Mouse (Mus musculus): ENCODE data around the gene Clstn1. TPM values are rescaled to one million over a fixed set of nuclear protein-coding genes. Genes with fewer than 3 reads are reported as not detected.
"Not testable (repeated sequence)": the region's sequence is repeated elsewhere in the genome, so short reads cannot be mapped to it uniquely, and the experiment has no call there.

The Clstn1 gene
- polyA plus RNA-seq, 1 experiment = 17.2 TPM

DNA sequence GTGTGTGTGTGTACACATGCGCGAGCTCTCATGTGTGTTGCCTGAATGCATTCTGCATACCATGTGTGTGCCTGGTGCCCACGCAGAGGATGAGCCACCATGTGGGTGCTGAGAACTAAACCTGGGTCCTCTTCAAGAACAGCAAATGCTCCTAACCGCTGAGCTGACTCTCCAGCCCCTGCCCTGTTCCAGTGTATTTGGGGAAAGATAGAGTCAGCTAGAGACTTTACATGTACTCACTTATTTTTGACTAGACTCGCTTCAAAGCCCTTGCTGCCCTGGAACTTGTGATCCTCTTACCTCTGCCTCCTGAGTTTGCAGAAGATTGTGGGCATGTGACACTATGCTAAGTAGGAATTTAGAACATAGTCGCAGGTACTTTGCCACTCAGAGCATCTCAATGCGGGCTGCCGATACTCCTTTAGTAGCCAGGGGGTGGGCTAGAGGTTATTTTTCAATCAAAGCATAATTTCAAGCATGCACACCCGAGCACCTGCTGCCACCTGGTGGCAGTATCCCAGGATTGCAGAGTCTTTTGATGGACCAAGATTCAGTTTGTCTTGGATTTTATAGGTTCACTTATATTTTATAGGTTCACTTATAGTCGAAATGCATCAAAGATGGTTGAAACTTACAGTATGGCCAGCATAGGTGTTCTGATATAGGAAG, 25.2 kb downstream of the Clstn1 start:
- H3K36me3 ChIP-seq (ENCODE audit: control insufficient read depth, insufficient read depth, low read length) = 0 out of 2 replicates have a peak, but pooled peaks cover 1% of the 10 kb centered on the region
- H3K27ac ChIP-seq (ENCODE audit: insufficient read depth, low read length) = no peak overlapping the region
- peak in 1 of 2 experiments; percentile 20 for DNase-seq (ENCODE audit: low read depth in 1 of 2, low spot score in 2 of 2)
- TF ChIP-seq CTCF (IDR thresholded peaks at IDR 0.05; ENCODE audit: extremely low read depth, insufficient read depth, insufficient read length, insufficient replicate concordance) (peak; percentile 65; the same call in 1 of the 2 replicates), POLR2A (IDR thresholded peaks at IDR 0.05; ENCODE audit: low read depth, low read length) (no peak)
- no peaks in the 10 kb centered on the region for H3K4me1 ChIP-seq (ENCODE audit: control insufficient read depth, insufficient read depth, insufficient read length)
- WGBS = 49% methylated on average over 10 of the region's 10 CpGs
- H3K27me3 ChIP-seq (ENCODE audit: control insufficient read depth, insufficient read depth, low read length) = no peaks in the 10 kb centered on the region
- no peak overlapping the region for H3K4me3 ChIP-seq (ENCODE audit: extremely low read depth, insufficient read depth, insufficient read length)

DNA sequence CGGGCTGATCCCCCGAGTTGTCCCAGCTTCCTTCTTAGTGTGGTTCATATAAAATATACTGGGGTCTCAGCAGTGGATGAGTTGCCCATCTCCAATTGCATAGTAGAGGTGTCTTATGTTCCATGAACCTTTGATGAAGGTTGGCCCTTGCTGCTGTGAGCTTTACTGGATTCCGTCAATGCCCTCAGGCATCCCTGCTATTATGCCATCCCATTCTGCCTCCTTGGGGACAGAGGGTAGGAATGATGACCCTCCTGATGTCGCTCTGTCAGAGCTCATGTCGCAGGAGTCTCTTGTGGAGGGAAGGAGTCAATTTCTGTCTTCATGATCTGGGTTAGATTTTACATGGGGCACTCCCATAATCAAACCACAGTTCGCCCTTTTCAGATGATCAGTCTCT, 27.2 kb downstream of the Clstn1 start:
- H3K4me3 ChIP-seq (ENCODE audit: extremely low read depth, insufficient read depth, insufficient read length); H3K36me3 ChIP-seq (ENCODE audit: control insufficient read depth, insufficient read depth, low read length); DNase-seq (ENCODE audit: low read depth in 1 of 2, low spot score in 2 of 2); H3K4me1 ChIP-seq (ENCODE audit: control insufficient read depth, insufficient read depth, insufficient read length); H3K27me3 ChIP-seq (ENCODE audit: control insufficient read depth, insufficient read depth, low read length); H3K27ac ChIP-seq (ENCODE audit: insufficient read depth, low read length): not testable (repeated sequence)
- 71% methylated on average over 6 of the region's 6 CpGs for WGBS

DNA sequence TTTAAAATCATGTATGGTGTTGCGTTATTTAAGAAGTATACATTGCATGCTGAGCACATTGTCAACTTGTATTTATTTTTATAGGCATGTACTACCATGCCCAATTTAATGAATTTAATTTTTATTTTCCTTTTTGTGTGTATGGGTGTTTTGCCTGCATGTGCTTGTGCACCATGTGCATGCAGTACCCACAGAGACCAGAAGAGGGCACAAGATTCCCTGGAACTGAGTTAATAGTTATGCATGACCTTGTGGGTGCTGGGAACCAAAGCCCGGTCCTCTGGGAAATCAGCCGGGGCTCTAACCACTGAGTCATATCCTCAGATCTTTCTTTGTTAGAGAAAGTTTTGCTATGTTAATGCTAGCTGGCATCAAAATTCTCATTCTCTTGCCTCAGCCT, 28.6 kb downstream of the Clstn1 start:
- 88% methylated on average over 3 of the region's 3 CpGs for WGBS
- Histone ChIP-seq H3K4me3 (ENCODE audit: extremely low read depth, insufficient read depth, insufficient read length) (no peak overlapping the region), H3K36me3 (ENCODE audit: control insufficient read depth, insufficient read depth, low read length) (0 out of 2 replicates have a peak, but pooled peaks cover 1% of the 10 kb centered on the region), H3K27me3 (ENCODE audit: control insufficient read depth, insufficient read depth, low read length) (no peaks in the 10 kb centered on the region), H3K27ac (ENCODE audit: insufficient read depth, low read length) (no peak overlapping the region), H3K4me1 (ENCODE audit: control insufficient read depth, insufficient read depth, insufficient read length) (no peaks in the 10 kb centered on the region)
- TF ChIP-seq CTCF (IDR thresholded peaks at IDR 0.05; ENCODE audit: extremely low read depth, insufficient read depth, insufficient read length, insufficient replicate concordance) (no peak), POLR2A (IDR thresholded peaks at IDR 0.05; ENCODE audit: low read depth, low read length) (no peak)
- DNase-seq (ENCODE audit: low read depth in 1 of 2, low spot score in 2 of 2) = no peak

DNA sequence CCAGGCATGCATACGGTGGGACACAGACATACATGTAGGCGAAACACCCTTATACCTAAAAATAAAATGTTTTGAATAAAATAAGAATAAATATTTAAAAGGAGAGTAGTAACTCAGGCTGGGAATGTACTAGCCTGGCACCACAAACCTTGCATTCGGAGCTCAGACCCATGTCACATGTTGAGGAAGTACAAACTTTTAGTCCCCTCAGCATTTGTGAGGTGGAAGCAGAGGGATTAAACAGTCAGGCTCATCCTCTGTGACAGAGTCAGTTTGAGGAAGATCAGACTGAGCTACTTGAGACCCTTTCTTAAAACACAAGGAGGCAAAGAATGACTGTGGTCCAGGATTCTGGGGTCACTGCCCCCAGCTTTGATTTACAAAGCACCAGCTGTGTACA, 30.7 kb downstream of the Clstn1 start:
- H3K4me1 ChIP-seq (ENCODE audit: control insufficient read depth, insufficient read depth, insufficient read length); H3K36me3 ChIP-seq (ENCODE audit: control insufficient read depth, insufficient read depth, low read length); DNase-seq (ENCODE audit: low read depth in 1 of 2, low spot score in 2 of 2); H3K27ac ChIP-seq (ENCODE audit: insufficient read depth, low read length); H3K4me3 ChIP-seq (ENCODE audit: extremely low read depth, insufficient read depth, insufficient read length); H3K27me3 ChIP-seq (ENCODE audit: control insufficient read depth, insufficient read depth, low read length): not testable (repeated sequence)
- 67% methylated on average over 3 of the region's 3 CpGs for WGBS

DNA sequence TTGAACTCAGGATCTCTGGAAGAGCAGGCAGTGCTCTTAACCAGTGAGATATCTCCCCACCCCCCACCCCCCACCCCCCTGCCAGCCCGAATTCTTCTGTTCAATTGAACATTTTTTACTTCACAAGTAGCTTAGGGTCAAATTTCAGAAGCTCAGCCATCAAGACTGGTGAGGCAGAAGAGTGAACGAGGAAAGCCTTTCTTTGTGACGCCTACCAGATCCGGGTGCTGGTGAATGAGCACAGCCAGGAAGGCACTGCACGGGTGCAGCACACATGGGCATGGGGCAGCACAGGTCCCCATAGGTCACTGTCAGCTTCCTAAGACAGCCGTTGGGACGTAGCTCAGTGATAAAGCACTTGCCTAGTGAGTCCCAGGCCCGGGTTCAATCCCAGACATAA, 33.7 kb downstream of the Clstn1 start:
- 83% methylated on average over 8 of the region's 8 CpGs for WGBS
- Histone ChIP-seq H3K27me3 (ENCODE audit: control insufficient read depth, insufficient read depth, low read length) (no peaks in the 10 kb centered on the region), H3K27ac (ENCODE audit: insufficient read depth, low read length) (no peak overlapping the region), H3K4me3 (ENCODE audit: extremely low read depth, insufficient read depth, insufficient read length) (no peak overlapping the region), H3K4me1 (ENCODE audit: control insufficient read depth, insufficient read depth, insufficient read length) (no peaks in the 10 kb centered on the region), H3K36me3 (ENCODE audit: control insufficient read depth, insufficient read depth, low read length) (no peaks in the 10 kb centered on the region)
- DNase-seq (ENCODE audit: low read depth in 1 of 2, low spot score in 2 of 2) = no peak
- TF ChIP-seq CTCF (IDR thresholded peaks at IDR 0.05; ENCODE audit: extremely low read depth, insufficient read depth, insufficient read length, insufficient replicate concordance) (no peak), POLR2A (IDR thresholded peaks at IDR 0.05; ENCODE audit: low read depth, low read length) (no peak)

DNA sequence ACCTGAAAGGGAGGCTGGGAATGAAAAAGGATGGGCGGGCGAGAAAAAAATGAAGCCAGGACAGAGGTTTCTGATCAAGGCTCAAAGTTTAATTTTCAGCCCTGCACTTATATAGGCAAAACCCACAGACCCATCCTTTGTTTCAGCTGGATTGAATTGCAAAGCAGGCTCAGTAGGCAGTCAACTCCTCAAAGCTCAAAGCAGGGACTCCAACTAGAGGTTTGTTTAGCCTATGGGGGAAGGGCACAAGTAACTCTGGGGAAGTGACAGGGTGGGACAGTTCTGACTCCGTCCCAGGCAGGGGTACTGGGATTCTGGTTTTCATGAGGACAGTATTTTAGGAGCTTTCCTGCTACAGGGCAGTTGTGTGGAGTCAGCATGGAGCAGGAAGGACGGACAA, 35.0 kb downstream of the Clstn1 start:
- 84% methylated on average over 4 of the region's 4 CpGs for WGBS
- TF ChIP-seq CTCF (IDR thresholded peaks at IDR 0.05; ENCODE audit: extremely low read depth, insufficient read depth, insufficient read length, insufficient replicate concordance) (no peak), POLR2A (IDR thresholded peaks at IDR 0.05; ENCODE audit: low read depth, low read length) (no peak)
- Histone ChIP-seq H3K36me3 (ENCODE audit: control insufficient read depth, insufficient read depth, low read length) (no peaks in the 10 kb centered on the region), H3K27me3 (ENCODE audit: control insufficient read depth, insufficient read depth, low read length) (no peaks in the 10 kb centered on the region), H3K4me1 (ENCODE audit: control insufficient read depth, insufficient read depth, insufficient read length) (no peaks in the 10 kb centered on the region), H3K27ac (ENCODE audit: insufficient read depth, low read length) (no peak overlapping the region), H3K4me3 (ENCODE audit: extremely low read depth, insufficient read depth, insufficient read length) (no peak overlapping the region)
- DNase-seq (ENCODE audit: low read depth in 1 of 2, low spot score in 2 of 2) = no peak

DNA sequence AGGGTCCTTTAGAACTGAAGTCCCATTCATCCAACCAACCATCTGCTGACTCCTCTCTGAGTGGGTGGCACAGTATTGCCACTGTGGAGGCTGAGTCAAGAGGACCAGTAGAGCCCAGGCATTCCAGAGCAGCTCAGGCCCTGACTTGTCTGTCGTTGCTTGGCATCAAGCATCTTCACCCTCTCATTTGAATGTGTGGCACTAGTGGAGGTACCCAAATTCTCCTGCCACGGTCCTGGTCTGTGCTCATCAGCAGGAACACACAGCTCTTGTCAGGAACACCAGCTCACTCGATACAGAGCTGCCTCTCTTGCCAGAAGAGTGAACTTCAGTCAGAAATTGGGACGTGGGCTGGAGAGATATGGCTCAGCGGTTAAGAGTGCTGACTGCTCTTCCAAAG, 37.4 kb downstream of the Clstn1 start:
- no peak for DNase-seq (ENCODE audit: low read depth in 1 of 2, low spot score in 2 of 2)
- 89% methylated on average over 5 of the region's 5 CpGs for WGBS
- no peaks in the 10 kb centered on the region for H3K36me3 ChIP-seq (ENCODE audit: control insufficient read depth, insufficient read depth, low read length)
- H3K4me1 ChIP-seq (ENCODE audit: control insufficient read depth, insufficient read depth, insufficient read length) = no peaks in the 10 kb centered on the region
- TF ChIP-seq POLR2A (IDR thresholded peaks at IDR 0.05; ENCODE audit: low read depth, low read length) (no peak), CTCF (IDR thresholded peaks at IDR 0.05; ENCODE audit: extremely low read depth, insufficient read depth, insufficient read length, insufficient replicate concordance) (no peak)
- no peaks in the 10 kb centered on the region for H3K27me3 ChIP-seq (ENCODE audit: control insufficient read depth, insufficient read depth, low read length)
- no peak overlapping the region for H3K27ac ChIP-seq (ENCODE audit: insufficient read depth, low read length)
- no peak overlapping the region for H3K4me3 ChIP-seq (ENCODE audit: extremely low read depth, insufficient read depth, insufficient read length)
